Mouse (Mus musculus): ENCODE results near the gene Pde4d. TPM values are rescaled to one million over a fixed set of nuclear protein-coding genes. Genes with fewer than 3 reads are reported as not detected.

Pde4d gene
- total RNA-seq, 2 experiments from 2014 or later: 29.1 to 38.7 TPM

DNA sequence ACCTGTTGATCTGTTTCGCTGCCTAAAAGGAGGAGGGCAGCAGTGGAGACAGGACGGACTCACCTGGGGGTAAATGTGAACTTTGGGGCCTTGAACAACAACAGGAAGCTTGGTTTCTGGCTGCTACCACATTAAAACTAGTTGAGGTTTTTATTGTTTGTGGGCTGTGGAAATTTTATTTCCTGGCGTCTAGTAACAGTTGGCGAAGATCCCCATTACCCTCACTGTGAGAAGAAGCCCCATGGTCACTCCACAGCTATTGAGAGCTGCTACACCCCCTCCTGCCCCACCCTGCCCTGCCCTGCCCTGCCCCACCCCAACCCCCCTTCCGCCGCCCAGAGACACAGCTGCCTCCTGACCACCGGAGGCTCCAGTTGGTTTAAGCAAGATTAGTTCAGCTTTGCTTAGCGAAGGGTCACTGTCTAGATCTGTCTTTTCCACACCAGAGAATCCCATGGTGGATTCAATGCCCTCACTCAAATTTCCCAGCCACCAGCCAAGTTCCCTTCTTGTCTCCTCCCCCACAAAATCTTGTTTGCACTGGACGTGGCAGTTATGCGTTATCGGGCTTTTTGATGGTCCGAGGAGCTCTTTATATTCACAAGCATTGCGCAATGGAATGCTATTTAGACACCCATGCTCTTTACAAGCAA, 780.7 kb downstream of the Pde4d start:
- ATAC-seq (replicated peaks; ENCODE audit: poor library complexity): peak; percentile 37

DNA sequence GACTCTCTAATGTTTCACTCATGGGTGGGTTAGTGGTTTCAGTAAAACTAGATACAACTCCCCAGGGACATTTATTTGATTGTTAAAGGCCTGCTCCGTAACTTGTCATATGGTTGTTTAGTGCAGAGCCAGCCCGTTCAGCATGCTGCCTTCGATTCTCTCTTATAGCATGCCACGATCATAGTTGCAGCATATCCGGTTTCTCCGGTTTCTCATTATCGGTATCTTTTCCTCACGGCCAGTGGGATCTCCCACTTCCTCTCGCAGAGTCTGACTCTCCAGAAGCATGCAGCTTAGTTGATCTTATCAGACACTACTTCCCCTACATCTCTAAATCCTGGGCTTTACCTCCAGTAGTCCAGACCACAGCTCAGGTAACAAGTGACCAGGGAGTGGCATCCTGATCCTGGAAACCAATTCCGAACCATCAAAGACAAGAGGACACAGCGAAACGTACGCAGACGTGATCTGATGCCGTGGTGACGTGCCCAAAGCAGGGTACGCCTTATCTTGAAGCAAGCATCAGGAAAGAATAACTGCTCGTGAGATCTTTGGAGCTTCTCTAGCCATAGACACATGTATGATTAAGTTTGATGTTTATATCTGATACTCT, 782.2 kb downstream of the Pde4d start:
- peak; percentile 40 for ATAC-seq (replicated peaks; ENCODE audit: poor library complexity)

DNA sequence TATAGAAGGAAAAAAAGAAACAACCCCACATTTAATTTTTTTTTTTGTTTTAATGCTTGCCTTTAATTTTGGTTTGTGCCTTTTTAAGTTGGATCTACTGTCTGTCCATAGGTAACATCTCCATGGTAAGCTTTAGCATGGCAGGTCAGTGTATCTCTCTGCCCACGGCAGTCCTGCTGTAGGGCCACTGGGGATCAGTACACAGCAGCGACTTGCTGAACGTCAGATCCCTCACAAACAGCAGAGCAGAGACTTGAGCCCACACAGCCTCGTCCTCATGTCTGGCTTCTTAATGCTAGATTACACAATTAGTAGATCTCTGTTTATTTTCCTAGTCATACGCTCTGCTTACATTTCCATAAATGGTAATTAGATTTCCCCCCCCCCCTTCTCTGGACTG, 782.8 kb downstream of the Pde4d start:
- no peak for ATAC-seq (replicated peaks; ENCODE audit: poor library complexity)

DNA sequence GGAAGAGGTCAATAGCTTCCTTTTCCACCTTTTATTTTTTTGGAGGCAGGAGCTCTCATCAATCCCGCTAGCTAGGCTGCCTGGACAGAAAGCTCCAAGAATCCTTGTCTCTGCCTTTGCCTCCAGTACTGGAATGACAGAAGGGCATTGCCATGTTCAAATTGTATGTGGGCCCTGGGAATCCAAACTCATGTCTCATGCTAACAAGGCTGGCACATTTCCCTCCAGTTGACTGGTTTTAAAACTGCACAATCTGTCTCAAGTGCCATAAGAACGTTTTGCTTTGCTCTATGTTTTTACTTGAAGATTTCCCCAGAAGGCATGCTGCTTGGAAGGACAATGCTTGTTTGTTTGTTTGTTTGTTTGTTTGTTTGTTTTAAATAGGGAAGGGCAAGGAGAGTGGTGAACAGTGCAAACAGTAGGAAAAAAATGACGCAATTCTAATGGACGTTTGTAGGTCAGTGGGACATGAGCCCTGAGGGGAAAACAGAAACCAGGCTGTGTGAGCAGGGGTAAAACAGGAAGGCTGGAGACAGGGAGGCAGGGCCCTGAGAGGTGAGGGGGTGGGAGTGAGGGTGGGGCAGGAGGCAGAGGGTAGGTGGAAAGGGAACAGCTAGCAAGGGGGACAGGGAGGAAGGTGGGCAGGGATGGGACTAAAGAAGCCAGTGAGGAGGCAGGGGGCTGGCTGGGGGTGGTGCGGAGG, 784.3 kb downstream of the Pde4d start:
- 0 out of 2 replicates have a peak, but pooled peaks have one; percentile 12 for ATAC-seq (replicated peaks; ENCODE audit: poor library complexity)

DNA sequence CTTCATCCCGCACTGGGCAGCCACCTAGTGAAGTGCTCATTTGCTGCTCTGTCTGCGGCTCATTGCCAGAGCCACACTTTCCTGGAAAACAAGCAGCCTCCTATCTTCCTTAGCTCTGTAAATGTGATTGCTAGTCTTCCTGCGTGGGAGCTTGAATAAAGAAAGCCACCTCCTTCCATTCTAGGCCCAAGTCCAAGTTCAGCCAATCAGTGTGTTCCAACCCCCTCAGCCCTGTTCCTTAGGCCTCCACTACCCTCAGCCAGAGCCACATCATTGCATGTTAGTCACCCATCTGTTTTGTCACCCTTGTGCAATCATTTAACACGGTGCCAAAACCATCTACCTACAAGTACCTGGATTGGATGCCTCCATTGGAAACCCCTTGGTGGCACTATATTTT, 786.3 kb downstream of the Pde4d start:
- no peak for ATAC-seq (replicated peaks; ENCODE audit: poor library complexity)

DNA sequence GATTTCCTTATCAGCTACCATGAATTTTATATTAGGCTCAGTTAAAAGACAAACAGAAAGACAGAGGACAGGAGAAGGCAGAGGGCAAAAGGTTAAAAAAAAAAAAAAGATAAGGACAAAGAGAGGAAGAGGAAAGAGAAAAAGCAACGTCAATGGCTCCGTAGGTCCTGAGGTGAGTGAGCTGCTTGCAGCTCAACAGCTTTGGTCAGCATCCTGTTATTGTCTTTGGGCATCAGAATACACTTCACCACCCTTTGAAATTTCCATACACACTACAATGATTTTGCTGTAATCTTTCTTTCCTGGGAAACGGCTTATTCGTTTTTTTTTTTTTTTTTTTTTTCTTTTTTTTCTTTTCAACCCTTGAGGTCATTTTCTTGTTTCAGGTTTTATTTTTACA, 788.9 kb downstream of the Pde4d start:
- no peak for ATAC-seq (replicated peaks; ENCODE audit: poor library complexity)

DNA sequence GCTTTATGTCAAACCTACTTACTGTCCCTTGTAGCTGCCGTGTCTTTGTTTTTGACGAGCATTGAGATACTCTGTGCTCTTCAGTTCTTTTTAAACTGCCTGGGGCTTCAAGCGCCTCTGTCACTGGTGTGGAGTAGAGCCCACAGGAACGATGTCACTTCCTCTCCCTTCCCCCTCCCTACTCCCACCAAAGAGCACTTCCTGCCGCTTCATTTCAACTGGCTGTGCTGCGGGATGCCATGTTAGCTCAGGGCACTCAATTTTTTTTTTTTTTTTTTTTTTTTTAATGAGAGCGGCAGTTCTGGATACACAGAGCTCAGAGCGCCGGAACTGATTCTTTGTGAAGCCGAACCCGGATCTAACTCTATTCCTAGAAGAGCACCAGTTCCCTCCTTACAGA, 789.5 kb downstream of the Pde4d start:
- peak; percentile 97 for ATAC-seq (replicated peaks; ENCODE audit: poor library complexity)

DNA sequence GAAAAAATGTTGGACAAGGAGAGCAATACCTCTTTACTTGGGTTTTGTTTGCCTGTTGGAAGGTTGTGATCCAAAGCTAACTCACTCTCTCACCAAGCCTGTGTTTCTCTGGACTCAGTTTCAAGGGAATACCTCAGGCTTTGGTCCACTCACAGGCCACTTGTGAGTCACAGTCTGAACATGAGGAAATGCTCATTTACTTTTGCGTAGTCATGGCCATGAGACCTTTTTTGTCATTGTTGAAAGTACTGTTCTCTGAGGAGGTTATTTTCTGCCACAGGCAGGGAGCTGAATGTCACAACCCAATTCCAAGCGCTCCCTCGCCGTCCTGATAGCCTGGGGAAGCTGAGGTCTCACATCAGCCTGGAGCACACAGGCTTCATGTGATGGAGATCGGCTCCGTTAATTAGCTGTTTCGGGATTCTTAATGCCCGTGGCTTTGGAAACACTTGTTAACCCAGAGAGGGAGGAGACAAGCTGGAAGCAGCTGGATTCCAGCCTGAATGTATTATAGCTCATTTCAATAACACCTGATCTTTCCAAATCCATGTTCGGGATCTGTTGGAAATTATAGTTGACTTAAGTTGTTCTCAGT, 792.8 kb downstream of the Pde4d start:
- ATAC-seq (replicated peaks; ENCODE audit: poor library complexity): 0 out of 2 replicates have a peak, but pooled peaks have one; percentile 7

DNA sequence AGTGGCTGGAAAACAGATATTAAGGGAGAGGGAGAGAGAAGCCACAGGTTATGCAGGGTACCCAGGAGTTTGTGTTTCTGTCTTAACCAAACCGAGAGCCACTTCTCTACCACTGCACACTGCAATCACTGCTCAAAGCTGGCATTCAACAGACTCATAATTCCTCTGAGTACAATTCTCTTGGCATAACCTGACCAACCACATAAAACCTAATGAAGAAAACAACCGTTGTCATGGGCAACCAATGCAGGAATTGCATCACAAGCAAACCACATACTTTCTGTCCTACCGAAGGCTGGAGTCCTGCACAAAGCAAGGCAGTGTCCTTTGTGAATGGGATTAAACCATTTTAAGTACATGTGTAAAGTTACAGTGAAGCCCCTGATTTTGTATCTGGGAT, 793.4 kb downstream of the Pde4d start:
- ATAC-seq (replicated peaks; ENCODE audit: poor library complexity): peak; percentile 53

DNA sequence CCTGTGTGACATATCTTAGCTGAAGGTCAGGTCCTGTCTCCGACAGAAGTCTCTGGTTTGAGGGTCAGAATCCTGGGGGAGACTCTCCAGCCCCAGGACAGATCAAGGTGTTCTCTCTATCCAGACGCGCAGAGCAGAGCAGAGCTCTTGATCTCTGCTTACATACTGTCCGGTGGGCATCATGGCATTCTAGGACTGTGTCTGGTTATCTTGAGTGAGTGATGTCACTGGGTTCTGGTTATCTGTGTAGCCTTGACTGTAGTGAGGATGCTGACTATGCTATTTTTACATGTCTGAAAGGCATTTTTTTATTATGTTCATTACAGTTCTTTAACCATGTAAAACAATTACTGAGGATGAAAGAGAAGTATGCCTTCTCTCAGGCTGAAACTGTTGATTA, 797.3 kb downstream of the Pde4d start:
- peak; percentile 62 for ATAC-seq (replicated peaks; ENCODE audit: poor library complexity)

DNA sequence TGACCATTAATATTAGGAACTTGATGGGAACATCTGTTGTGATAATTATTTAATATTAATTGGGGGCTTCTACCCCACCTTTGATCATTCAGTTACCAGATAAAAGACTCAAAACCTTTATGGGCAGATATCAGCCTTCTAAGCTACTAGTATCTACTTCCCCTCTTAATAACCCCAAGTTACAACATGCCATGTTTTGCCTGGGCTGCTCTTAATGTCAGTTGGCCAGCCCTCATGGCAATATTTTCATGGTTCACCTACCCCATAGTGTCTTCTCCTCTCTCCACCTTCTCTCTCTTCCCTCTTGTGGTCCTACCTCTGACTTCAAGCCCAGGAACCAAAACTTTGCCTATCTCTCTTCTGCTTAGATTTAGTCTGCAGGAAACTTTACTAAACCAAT, 799.6 kb downstream of the Pde4d start:
- ATAC-seq (replicated peaks; ENCODE audit: poor library complexity): peak; percentile 63

DNA sequence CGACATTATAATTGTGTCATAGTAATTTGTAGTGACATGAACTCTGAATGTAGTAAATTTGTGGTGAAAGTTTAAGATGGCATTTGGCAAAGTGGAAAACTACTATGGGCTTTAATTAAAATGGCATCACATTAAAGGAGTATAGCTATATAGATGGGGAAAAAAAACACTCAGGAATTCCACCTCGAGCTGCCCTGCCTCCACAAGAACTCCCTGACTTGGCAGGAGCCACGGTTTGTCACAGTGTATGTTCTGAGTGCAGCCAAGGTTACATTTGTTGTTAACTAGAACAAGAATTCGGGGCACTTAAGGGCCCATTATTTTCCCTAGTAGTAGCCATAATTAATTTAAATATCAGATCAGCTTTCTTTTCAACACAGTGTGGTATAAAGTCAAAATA, 805.9 kb downstream of the Pde4d start:
- ATAC-seq (replicated peaks; ENCODE audit: poor library complexity): no peak

DNA sequence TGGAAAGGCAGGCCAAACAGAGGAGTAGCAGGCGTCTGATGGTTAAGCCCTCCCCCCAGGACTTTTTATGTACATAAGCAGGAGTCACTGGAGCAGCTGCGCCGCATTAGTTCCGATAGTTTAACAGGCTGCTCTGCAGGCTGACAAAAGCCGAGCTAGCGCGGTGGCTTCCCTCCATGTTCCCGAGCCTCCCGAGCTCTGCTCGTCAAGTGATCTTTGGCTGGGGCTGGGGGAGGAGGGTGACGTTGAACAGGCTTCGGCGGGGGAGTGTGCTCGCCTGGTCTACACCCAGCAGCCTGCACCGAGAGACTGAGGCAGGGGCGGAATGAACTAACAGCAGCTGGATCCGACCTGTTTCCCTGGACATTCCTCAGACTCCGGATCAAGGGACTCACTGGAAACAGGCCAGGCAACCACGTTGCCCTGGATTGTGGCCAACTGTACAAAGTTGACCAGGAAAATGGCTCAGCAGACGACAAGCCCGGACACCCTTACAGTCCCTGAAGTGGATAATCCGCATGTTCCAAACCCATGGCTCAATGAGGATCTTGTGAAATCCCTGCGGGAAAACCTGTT, 810.6 kb downstream of the Pde4d start:
- ATAC-seq (replicated peaks; ENCODE audit: poor library complexity): peak; percentile 40

DNA sequence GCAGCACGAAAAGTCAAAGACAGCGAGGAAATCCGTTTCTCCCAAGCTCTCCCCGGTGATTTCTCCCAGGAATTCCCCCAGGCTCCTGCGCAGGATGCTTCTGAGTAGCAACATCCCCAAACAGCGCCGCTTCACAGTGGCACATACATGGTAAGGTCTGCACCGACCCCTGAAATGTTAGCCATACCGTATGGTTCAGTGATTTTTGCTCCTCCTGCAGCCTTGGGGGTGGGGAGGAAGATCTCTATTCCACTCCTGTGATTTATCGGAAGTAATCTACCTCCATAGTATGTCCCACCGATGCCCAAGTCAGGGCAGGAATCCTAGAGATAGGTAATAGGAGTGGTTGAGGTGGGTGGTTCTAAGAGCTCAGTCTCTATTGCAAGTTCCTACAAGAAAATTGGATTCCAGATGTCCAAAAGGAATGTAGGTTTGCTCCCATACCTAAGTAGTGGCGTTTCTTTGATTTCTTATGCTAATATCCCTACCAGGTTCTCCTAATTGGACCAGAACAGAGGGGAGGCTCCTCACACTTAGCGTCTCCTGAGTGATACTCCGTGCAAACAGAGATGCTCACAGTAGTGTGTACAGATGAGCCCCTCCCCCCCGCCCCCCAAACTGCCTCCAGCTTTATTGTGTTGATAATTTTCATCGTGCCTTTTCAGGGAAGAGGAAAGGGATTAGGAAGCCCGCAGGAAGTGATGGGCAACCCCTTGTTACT, 811.2 kb downstream of the Pde4d start:
- no peak for ATAC-seq (replicated peaks; ENCODE audit: poor library complexity)

DNA sequence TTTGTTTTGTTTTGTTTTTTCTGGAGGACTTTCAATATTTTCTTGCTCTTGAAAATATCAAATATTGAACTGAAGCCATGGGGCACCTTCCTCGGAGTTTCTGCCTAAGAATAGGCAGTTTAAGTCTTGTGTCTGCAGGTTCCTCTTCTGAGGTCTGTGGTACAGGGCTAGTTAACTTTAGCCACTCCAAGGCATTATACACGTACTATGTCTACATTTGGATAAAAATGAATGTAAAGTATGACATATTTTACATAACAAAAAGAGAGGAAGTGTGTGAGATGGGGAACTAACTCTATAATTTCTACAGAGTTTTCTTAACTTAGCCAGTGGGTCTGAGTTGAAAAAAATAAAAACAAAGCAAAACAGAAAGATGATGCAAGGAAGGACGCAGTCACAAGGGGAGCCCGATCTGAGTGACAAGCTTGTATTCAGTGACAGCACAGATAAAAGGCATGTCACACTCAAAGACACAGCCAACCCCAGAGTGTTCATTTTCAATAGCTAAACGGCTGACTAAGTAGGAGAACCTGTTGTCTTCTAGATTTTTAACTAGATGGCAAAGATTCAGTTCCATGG, 812.0 kb downstream of the Pde4d start:
- peak; percentile 70 for ATAC-seq (replicated peaks; ENCODE audit: poor library complexity)

DNA sequence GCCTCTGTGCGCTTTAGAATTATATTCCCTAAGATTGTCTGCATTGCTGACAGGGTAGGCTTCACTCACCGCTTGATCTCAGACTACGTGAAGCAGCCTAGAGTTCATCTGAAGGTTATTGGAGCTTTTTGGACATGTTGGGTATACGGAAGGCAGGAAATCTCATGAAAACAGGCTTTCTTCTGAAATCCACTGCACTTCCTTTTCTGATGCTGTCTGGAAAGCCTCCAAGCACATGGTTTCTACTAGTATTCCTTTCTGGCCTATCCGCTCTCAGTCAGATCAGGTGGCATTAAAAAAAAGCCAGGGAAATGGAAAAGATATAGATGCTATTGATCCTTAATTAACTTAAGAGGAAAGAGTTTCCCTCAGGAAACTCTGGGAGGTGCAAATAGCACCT, 812.8 kb downstream of the Pde4d start:
- ATAC-seq (replicated peaks; ENCODE audit: poor library complexity): no peak

DNA sequence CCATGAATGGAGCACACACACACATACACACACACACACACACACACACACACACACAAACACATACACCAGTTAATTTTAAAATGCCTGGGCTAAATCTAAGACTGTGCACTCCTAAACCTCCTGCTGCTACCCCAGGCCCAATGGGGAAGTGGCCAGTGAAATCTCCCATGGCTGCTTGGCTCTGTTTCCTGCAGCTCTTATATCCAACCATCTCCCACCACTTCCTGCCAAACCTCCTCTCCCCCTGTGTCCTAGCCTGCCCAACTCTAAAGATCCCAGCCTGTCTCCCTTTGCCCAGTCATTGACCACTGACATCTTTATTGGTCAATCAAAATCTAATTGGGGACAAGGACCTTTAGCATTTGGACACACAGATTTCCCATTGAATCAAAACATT, 814.1 kb downstream of the Pde4d start:
- peak; percentile 55 for ATAC-seq (replicated peaks; ENCODE audit: poor library complexity)

DNA sequence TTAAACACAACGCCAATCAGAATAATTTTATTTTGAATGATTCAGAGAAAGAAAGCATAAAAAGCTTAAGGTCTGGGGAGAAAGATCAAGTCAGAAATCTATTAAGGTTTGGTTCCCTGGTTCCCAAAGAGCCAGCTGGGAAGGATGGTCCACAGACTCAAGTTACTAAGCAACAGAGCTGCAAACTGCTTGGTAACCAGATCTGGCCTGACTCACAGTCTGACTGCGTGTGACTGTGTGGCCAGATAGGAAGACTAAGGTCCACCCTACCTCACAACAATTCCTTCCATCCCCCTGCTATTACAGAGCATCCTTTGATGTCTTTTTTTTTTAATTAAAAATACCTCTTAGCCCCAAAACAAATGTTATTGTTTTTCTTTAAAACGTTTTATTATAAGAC, 818.5 kb downstream of the Pde4d start:
- ATAC-seq (replicated peaks; ENCODE audit: poor library complexity): no peak

DNA sequence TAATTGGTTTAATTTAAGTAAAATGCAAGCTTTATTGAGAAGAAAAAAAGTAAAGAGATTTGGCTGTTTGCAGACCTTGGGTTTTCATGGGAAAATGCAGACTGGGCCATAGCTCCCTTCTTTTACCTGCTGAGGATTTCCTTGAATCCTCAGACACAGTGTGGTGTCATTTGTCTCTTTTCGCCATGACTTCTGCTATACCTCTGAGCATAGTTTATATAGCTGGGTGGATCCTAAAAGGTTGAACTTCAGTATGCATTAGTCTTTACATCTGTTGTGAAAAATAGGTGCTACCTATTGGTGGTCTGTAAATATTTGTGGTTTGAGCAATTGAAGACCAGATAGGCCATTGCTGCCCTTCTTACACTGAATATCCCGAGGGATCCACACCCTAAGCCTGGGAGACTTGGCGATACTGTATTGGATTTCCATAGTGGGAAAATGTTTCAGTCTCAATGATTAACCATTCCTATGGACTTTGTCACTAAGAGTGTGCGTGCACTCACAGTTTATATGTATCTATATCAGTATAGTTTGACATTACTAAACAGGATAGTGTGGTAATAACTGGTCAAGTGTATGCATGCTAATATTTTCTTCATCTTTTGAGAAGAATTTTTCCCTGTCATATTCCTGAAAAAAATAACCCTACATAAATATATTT, 819.0 kb downstream of the Pde4d start:
- ATAC-seq (replicated peaks; ENCODE audit: poor library complexity): no peak

DNA sequence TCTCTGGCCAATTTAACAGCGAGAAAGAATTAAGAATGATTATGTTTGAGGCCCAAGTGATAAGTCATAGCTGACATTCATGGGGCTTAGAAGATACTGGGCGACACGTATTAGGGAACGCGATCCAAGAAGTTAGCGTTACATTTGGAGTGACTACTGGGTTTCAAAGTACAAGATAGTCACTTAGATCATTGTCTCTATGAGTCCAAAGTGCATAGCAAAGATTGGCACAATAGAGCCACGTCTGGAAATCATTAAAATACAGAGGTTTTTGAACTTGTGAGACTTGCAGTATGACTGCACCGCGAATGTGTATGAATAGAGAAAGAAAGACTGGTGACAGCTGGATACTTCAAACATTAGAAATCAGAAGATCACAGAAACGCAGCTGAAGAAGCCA, 825.1 kb downstream of the Pde4d start:
- no peak for ATAC-seq (replicated peaks; ENCODE audit: poor library complexity)
